Mouse (Mus musculus) thymus, adult 2 months (tissue): ENCODE measurements around the gene Eipr1.

Experiments
- CTCF ChIP-seq: fragments of 200-500 bp; IDR thresholded peaks from 2 replicates; pipeline ENCODE4 v1.5.1; 2012; ENCODE audit warnings: mild to moderate bottlenecking, control low read depth, low read length, moderate library complexity, borderline replicate concordance; ENCODE audit not compliant: control insufficient read depth, poor library complexity, insufficient read depth; ENCODE audit errors: extremely low read depth
- POLR2A ChIP-seq: fragments of 200-500 bp; IDR thresholded peaks from 2 replicates; pipeline ENCODE4 v1.6.1; 2012; ENCODE audit warnings: mild to moderate bottlenecking, low read length, control low read depth, moderate library complexity; ENCODE audit not compliant: control insufficient read depth, poor library complexity, insufficient read depth; ENCODE audit errors: extremely low read depth

DNA sequence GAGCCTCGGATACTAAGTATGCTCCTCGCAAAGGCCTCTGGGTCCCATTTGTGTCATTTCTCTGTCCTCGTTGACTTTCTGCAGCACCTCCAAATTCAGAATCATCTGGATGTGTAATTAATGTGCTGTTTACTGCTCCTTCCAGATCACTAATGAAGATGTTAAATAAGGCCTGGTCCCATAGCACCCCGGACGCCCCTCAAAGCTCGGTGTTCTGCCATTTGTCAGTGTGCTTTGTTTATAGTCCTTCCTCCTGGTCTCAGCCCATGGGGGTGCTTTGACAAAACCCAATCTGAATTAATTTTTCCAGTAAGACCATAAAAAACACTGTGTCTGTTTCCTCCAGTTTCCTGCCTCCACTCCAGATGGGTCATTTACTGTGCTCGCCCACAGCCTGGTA, 28.6 kb downstream of the Eipr1 start:
- TF ChIP-seq CTCF: no peak
- TF ChIP-seq POLR2A: no peak
